Mouse (Mus musculus): Measurements from ENCODE around the gene Wdr46.

The Wdr46 gene

GRCm38 (mm10) chr17:33928251-33928947 is 12.1 kb upstream of the Wdr46 start:
- no peak for DNase-seq (ENCODE audit: low read depth, low spot score)

- peak; percentile 98 for DNase-seq (ENCODE audit: low read depth, low spot score)
These were observed 10.8 kb upstream of the Wdr46 start, which contains the start of gene Rgl2 for GRCm38 (mm10) chr17:33929371-33930279. TSS of gene Rgl2 (plus strand) at chr17:33929543.

- peak; percentile 83 for DNase-seq (ENCODE audit: low read depth, low spot score)
These were observed 9.9 kb upstream of the Wdr46 start for GRCm38 (mm10) chr17:33930280-33931158.

GRCm38 (mm10) chr17:33931159-33931866 is 9.1 kb upstream of the Wdr46 start:
- DNase-seq (ENCODE audit: low read depth, low spot score) = no peak

GRCm38 (mm10) chr17:33931947-33932346 is 8.5 kb upstream of the Wdr46 start:
- no peak for DNase-seq (ENCODE audit: low read depth, low spot score)

GRCm38 (mm10) chr17:33932448-33932847 is 8.0 kb upstream of the Wdr46 start:
- DNase-seq (ENCODE audit: low read depth, low spot score) = no peak

- no peak for DNase-seq (ENCODE audit: low read depth, low spot score)
These were observed 7.5 kb upstream of the Wdr46 start for GRCm38 (mm10) chr17:33932970-33933369.

GRCm38 (mm10) chr17:33935422-33936055 is 4.9 kb upstream of the Wdr46 start:
- DNase-seq (ENCODE audit: low read depth, low spot score) = no peak

- DNase-seq (ENCODE audit: low read depth, low spot score) = no peak
These were observed 3.5 kb upstream of the Wdr46 start for GRCm38 (mm10) chr17:33936993-33937392.

GRCm38 (mm10) chr17:33938783-33939182 is 1.7 kb upstream of the Wdr46 start:
- DNase-seq (ENCODE audit: low read depth, low spot score) = peak; percentile 62

GRCm38 (mm10) chr17:33940981-33941380 is 521 bp downstream of the Wdr46 start:
- peak; percentile 51 for DNase-seq (ENCODE audit: low read depth, low spot score)

GRCm38 (mm10) chr17:33941381-33941780 is 921 bp downstream of the Wdr46 start:
- no peak for DNase-seq (ENCODE audit: low read depth, low spot score)

- peak; percentile 17 for DNase-seq (ENCODE audit: low read depth, low spot score)
These were observed 3.0 kb downstream of the Wdr46 start for GRCm38 (mm10) chr17:33943454-33943853.

GRCm38 (mm10) chr17:33947430-33948089 is 7.1 kb downstream of the Wdr46 start:
- no peak for DNase-seq (ENCODE audit: low read depth, low spot score)

GRCm38 (mm10) chr17:33948090-33948904 is 7.8 kb downstream of the Wdr46 start:
- DNase-seq (ENCODE audit: low read depth, low spot score) = no peak

GRCm38 (mm10) chr17:33948905-33949537 is 8.6 kb downstream of the Wdr46 start:
- no peak for DNase-seq (ENCODE audit: low read depth, low spot score)

- peak; percentile 22 for DNase-seq (ENCODE audit: low read depth, low spot score)
These were observed 9.7 kb downstream of the Wdr46 start for GRCm38 (mm10) chr17:33950131-33950625.
